Mouse (Mus musculus) lung, postnatal 0 days (tissue): Measurements from ENCODE around the gene Zfp277.

Source experiments
- CTCF ChIP-seq: IDR thresholded peaks from 2 replicates; pipeline ENCODE4 v1.5.1; 2016; ENCODE audit warnings: antibody characterized with exemption, mild to moderate bottlenecking
- EP300 ChIP-seq: IDR thresholded peaks from 2 replicates; pipeline ENCODE4 v1.6.1; 2016; ENCODE audit warnings: antibody characterized with exemption, mild to moderate bottlenecking, control low read depth

GRCm38 (mm10) chr12:40298636-40299035, 147.1 kb downstream of the Zfp277 start:
- no peak for TF ChIP-seq EP300
- TF ChIP-seq CTCF: no peak
